Mouse (Mus musculus) testis, postnatal 14 days (tissue): ENCODE results near the gene Hrc.

ENCODE experiments used
- DNase-seq: peaks from one replicate; pipeline ENCODE4 v3.0.0; 2021; ENCODE audit warnings: low spot score

The Hrc gene

GRCm38 (mm10) chr7:45365742-45366651, 30.9 kb downstream of the Hrc start:
- no peak for DNase-seq

- DNase-seq: no peak
Observed at GRCm38 (mm10) chr7:45366652-45367019, 31.5 kb downstream of the Hrc start, which contains the start of gene Ppfia3. Gene Ppfia3, minus strand, starts transcription at chr7:45367019.

GRCm38 (mm10) chr7:45367020-45367880, 32.2 kb downstream of the Hrc start:
- DNase-seq: peak; percentile 94

GRCm38 (mm10) chr7:45368178-45368577, 33.1 kb downstream of the Hrc start:
- no peak for DNase-seq

- DNase-seq: no peak
Observed at GRCm38 (mm10) chr7:45369022-45369745, 34.1 kb downstream of the Hrc start.

GRCm38 (mm10) chr7:45369836-45370474, 34.9 kb downstream of the Hrc start:
- DNase-seq: peak; percentile 50

- DNase-seq: peak; percentile 89
Observed at GRCm38 (mm10) chr7:45370475-45371311, 35.6 kb downstream of the Hrc start, which contains the start of gene Lin7b. Gene Lin7b, minus strand, starts transcription at chr7:45370583.

- no peak for DNase-seq
Observed at GRCm38 (mm10) chr7:45372371-45372770, 37.3 kb downstream of the Hrc start.

- no peak for DNase-seq
Observed at GRCm38 (mm10) chr7:45374620-45375019, 39.5 kb downstream of the Hrc start.

- DNase-seq: no peak
Observed at GRCm38 (mm10) chr7:45376057-45376456, 41.0 kb downstream of the Hrc start.

GRCm38 (mm10) chr7:45386077-45386476, 51.0 kb downstream of the Hrc start:
- DNase-seq: no peak
